Mouse (Mus musculus): ENCODE data around the gene Ebf3.

Ebf3 gene

GRCm38 (mm10) chr7:137312166-137312932 is 1.9 kb downstream of the Ebf3 start:
- DNase-seq (ENCODE audit: low read depth, low spot score), result no peak

DNA sequence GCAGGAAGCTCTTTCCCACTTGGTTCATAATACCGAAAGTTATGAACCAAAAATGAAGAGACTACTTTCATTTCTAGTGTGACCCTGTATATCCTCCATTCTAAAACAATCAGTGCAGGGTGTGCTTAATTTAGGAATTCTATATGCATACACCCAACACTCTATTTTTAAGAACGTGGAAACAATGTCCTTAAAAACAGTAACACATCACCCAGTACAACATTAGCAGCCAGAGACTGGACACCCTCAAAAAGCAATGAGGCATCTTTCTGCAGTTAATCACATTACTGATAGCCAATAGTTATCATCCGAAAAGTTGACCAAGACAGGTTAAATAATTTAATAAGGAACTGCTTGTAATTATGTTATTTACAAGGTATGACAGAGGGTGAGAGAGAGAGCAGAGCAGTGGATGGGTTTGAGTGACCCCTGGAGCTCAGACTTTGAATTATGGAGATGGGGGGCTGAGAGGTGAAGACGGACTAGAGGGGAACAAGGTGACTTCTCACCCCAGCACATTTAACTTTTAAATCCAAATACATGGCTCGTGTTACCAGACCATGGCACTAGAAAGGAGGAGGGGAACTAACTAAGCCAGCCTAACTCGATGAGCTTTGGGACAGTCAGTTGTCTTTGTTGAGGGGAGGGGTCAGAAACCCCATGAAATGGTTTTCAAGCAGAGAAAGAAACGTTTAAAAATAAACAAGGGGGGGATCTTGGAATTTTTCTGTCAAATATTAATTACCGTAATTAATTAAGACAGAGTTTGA is 2.7 kb downstream of the Ebf3 start:
- DNase-seq (ENCODE audit: low read depth, low spot score), result no peak

DNA sequence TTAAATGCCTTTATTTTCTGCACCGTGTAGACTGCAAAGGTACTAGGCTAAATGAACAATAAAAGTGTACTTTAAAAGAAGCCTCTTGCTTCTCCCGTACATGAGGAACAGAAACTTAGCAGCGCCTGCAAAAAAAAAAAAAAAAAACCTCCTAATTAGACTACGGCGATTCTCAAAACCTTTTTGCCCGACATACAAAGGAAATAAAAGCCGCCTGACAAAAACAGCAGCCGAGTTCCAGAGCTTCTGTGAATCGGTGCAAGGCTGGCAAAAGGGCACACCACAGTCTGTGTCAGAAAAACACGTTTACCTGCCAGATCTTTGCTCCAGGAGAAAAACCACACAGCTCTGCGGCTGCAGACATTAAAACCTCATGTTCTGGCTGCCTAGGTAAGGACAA is 3.4 kb downstream of the Ebf3 start:
- no peak for DNase-seq (ENCODE audit: low read depth, low spot score)

DNA sequence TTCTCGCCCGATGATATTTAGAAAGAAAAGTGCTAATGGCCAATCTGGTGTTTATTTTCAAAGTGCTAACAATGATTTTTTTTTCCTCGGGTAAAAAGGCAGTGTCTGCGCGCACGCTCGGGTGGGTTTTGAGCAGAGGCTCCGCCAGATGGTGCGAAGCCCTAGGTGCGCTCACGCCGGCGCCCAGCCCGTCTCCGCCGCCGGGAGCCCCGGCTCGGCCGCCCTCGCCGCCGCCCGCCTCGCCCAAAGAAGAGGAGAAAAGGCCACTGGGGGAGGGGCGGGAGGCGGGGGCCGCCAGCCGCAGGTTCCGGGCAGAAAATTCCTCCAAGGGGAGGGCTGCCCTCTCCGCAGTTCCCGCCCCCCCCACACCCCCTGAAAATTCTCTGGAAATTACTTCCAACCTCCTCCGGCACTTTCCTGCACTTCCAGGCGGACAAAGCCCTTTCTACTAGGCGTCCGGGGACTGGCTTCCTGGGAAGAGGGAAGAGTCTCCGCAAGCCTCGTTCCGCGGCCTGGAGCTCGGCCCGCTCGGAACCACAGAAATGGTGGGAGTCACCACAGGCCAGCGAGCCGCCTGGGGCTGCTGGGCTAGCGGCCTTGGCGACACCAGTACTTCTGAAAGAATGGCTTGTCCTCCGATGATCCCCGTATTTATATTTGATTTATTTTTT is 4.0 kb downstream of the Ebf3 start:
- DNase-seq (ENCODE audit: low read depth, low spot score), result no peak

- DNase-seq (ENCODE audit: low read depth, low spot score), result no peak
Observed at GRCm38 (mm10) chr7:137309071-137310066, 4.9 kb downstream of the Ebf3 start.

DNA sequence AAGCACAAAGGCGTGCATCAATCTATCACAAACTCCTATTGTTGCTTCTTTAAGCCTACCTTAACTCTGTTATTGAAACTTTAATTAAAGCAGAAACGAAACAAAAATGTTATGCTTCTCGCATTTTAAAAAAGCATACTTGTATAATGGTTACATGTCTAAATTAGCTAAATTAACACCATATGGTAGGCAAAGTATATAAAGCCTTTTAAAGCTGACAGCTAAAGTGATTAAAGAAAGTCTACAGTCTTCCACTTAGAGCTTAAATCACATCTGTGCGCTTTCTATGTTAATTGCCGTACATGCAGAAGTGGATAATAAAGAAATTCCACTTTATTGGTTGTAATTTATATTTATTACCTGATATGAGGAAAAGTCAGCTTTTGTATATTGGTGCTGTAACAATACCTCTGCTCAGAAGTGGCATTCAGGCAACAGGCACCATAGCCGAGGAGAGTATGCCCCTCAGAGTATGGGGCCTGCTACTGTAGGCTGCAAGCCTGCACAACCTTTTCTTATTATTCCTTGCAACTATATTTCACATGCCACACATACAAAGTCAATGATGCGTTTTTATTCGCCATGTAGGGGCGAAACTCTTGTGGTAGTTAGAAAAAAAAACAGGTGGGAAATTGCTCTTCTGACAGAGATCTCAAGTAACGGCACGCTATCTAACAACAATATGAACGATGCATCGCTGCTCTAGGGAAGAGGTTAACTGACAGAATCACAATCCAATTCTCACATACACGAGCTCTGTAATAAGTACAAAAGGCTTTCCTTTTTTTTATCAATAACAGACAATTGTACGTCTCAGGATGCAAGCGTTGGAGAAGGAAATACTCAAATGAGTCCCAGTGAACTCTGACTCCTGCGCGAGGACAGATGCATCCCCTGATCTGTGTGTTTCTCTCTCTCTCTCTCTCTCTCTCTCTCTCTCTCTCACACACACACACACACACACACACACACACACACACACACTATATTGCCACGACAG is 5.9 kb downstream of the Ebf3 start:
- DNase-seq (ENCODE audit: low read depth, low spot score), result no peak

DNA sequence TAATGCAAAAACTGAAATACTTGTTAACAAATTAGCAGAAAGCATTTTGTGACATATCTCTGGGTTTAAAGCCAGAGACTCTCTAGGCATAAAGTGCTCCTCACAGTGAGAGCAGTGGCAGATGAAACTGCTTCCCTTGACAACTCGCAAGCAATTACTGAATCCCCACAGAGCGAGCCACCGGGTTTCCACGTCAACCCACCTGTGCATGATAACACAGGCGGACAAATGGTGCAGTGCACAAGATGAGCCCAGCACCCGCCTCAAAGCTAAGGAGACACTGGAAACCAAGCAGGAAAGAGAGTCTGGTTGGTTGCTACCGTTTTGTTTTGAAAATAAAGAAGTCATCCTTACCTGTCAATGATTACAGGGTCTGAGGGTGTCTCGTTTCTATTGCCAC is 7.1 kb downstream of the Ebf3 start:
- no peak for DNase-seq (ENCODE audit: low read depth, low spot score)

GRCm38 (mm10) chr7:137306127-137306526 is 8.1 kb downstream of the Ebf3 start:
- DNase-seq (ENCODE audit: low read depth, low spot score), result peak; percentile 65

DNA sequence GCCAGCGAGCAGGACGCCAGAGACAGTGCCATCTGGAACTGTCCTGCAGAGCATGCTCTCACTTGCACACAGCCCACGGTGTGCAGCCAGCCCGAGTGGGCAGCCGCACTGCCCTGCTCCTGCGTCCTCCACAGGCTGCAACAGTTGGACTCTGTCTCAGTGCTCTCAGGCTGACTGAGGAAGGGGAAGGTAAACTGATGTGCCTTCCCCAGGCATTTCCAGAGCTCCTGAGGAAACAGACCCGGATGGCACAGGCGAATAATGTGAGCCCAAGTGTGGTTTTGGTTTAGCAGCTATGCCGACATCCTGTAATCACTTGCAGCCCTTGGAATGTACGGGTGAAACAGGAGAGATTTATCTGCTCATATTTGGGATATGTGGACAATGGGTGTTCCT is 10.5 kb downstream of the Ebf3 start:
- no peak for DNase-seq (ENCODE audit: low read depth, low spot score)

- DNase-seq (ENCODE audit: low read depth, low spot score), result no peak
Observed at GRCm38 (mm10) chr7:137302961-137303775, 11.1 kb downstream of the Ebf3 start.

DNA sequence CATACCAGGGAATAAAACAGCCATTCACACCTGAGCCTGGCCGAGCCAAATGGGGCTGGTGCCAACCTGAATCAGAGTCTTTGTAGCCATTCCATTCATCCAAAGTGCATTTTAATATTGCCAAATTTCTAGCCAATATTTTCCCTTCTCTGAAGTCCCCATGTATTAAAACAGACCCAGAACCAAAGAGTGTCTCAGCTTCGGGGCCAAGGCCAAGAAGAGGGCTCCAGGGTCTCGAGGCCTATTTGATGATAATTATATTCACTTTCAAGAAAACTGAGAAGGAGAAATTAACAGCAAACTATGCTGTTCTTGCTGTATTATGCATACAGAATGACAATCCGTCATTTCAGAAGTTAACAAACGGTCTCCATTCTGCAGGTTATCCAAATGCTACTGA is 12.1 kb downstream of the Ebf3 start:
- no peak for DNase-seq (ENCODE audit: low read depth, low spot score)

GRCm38 (mm10) chr7:137301329-137301751 is 12.9 kb downstream of the Ebf3 start:
- no peak for DNase-seq (ENCODE audit: low read depth, low spot score)

GRCm38 (mm10) chr7:137300826-137301225 is 13.4 kb downstream of the Ebf3 start:
- no peak for DNase-seq (ENCODE audit: low read depth, low spot score)

GRCm38 (mm10) chr7:137300169-137300568 is 14.1 kb downstream of the Ebf3 start:
- DNase-seq (ENCODE audit: low read depth, low spot score), result no peak

- DNase-seq (ENCODE audit: low read depth, low spot score), result no peak
Observed at GRCm38 (mm10) chr7:137297594-137298381, 16.5 kb downstream of the Ebf3 start.

DNA sequence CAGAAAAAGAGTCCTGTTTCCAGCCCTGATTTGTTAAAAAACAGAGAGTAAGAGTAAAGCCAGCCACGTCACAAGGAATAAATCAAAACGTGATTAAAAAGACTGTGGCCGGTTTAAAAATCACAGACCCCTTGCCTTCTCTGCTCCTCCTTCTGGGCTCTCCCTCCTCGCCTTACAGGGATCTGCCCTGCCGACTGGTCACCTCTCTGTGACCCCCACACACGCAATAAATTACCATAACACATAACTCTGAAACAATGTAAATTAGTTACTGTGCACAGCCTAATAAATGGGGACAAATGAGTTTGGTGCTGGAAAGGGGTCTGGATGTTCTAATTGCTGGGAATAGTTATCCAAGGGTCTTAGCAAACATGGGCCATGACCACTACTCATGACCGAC is 17.1 kb downstream of the Ebf3 start:
- no peak for DNase-seq (ENCODE audit: low read depth, low spot score)

- no peak for DNase-seq (ENCODE audit: low read depth, low spot score)
Observed at GRCm38 (mm10) chr7:137295612-137296011, 18.6 kb downstream of the Ebf3 start.

GRCm38 (mm10) chr7:137294446-137294845 is 19.8 kb downstream of the Ebf3 start:
- no peak for DNase-seq (ENCODE audit: low read depth, low spot score)
